ENCODE assay signal across 8 mouse cellular contexts in genomic region chr10:127255625-127256345, GRCm38 (mm10). TPM values are rescaled to one million over a fixed set of nuclear protein-coding genes. Genes with fewer than 3 reads are reported as not detected.
DNase-seq lines count a peak whose midpoint lies in the region; ATAC-seq and TF ChIP-seq lines count a peak whose summit lies in the region.
"Had no signal": no experiment of that assay in that cellular context is flagged by ENCODE, and none has a peak within 500 bp of the region (broad histone marks: within the 10 kb centered on the region; RNA-seq: fewer than 3 reads in every experiment).

No protein-coding gene starts in this region.

- intact Hi-C loops in gastrocnemius, adult 2 months (cut with DNase I): no loop called here

- no peaks in the 10 kb centered on the region for H3K4me1 ChIP-seq in intestine, embryonic 14.5 days (replicated peaks; ENCODE audit: control insufficient read depth, insufficient read depth, low read length)
- no peaks in the 10 kb centered on the region for H3K4me1 ChIP-seq in liver, embryonic 14.5 days (replicated peaks; ENCODE audit: control insufficient read depth in 2 of 2, insufficient read depth in 2 of 2, low read length in 1 of 2)

- no peaks in the 10 kb centered on the region for H3K36me3 ChIP-seq in intestine, embryonic 14.5 days (ENCODE audit: control insufficient read depth, insufficient read depth, low read length)
- H3K36me3 ChIP-seq in liver, embryonic 14.5 days (replicated peaks; ENCODE audit: control insufficient read depth, insufficient read depth, low read depth): no peaks in the 10 kb centered on the region

- H3K27me3 ChIP-seq in intestine, embryonic 14.5 days (replicated peaks; ENCODE audit: control insufficient read depth, insufficient read depth, low read length): no peaks in the 10 kb centered on the region
- no peaks in the 10 kb centered on the region; the same call in 1 of the 2 replicates for H3K27me3 ChIP-seq in liver, embryonic 14.5 days (ENCODE audit: control insufficient read depth, insufficient read depth, low read length)

- H3K4me2 ChIP-seq in intestine, embryonic 14.5 days (ENCODE audit: low read length): no peak overlapping the region
- no peak overlapping the region for H3K4me2 ChIP-seq in liver, embryonic 14.5 days (ENCODE audit: low read depth)

- TF ChIP-seq EP300 in liver, embryonic 14.5 days (IDR thresholded peaks at IDR 0.05; ENCODE audit: low read depth): no peak

- WGBS in intestine, embryonic 14.5 days: 18% methylated on average over 14 of the region's 14 CpGs
- WGBS in liver, embryonic 14.5 days (ENCODE audit: insufficient replicate concordance): 22% methylated on average over 14 of the region's 14 CpGs

- H3K4me3 ChIP-seq in gastrocnemius, adult 2 months: no peak overlapping the region
- H3K4me3 ChIP-seq in intestine, embryonic 14.5 days (ENCODE audit: low read depth, low read length): no peak overlapping the region
- H3K4me3 ChIP-seq in liver, embryonic 14.5 days (ENCODE audit: insufficient read depth in 1 of 2, low read depth in 2 of 2, low read length in 2 of 2): no peak overlapping the region

- DNase-seq in NIH3T3 (ENCODE audit: low read depth): peak; percentile 91
- DNase-seq in adrenal gland, postnatal 25 days: peak; percentile 59
- DNase-seq in gastrocnemius, adult 2 months: peak; percentile 64
- peak; percentile 88 for DNase-seq in intestine, embryonic 14.5 days (ENCODE audit: low spot score)
- peak in 2 of 3 experiments; percentile 28 to 33 for DNase-seq in liver, embryonic 14.5 days (ENCODE audit: low read depth in 3 of 3, low spot score in 3 of 3)
- DNase-seq in ovary, postnatal 36 days (ENCODE audit: low spot score): peak; percentile 65
- no peak for DNase-seq in layer of hippocampus, adult 8-10 months (ENCODE audit: low spot score in 2 of 2)

- peak; percentile 70 for ATAC-seq in intestine, embryonic 14.5 days (replicated peaks; ENCODE audit: low FRiP score, low TSS enrichment, low read depth)
- no peak for ATAC-seq in liver, embryonic 14.5 days (ENCODE audit: insufficient read depth)

- no peak overlapping the region for H3K9ac ChIP-seq in intestine, embryonic 14.5 days (ENCODE audit: low read length)
- no peak overlapping the region for H3K9ac ChIP-seq in liver, embryonic 14.5 days (replicated peaks)

- no peaks in the 10 kb centered on the region for H3K9me3 ChIP-seq in intestine, embryonic 14.5 days (ENCODE audit: control insufficient read depth, low read length)
- no peaks in the 10 kb centered on the region for H3K9me3 ChIP-seq in liver, embryonic 14.5 days (ENCODE audit: control insufficient read depth, low read length)

- TF ChIP-seq CTCF in gastrocnemius, adult 2 months (IDR thresholded peaks at IDR 0.05): peak; percentile 34
- TF ChIP-seq CTCF in liver, embryonic 14.5 days (IDR thresholded peaks at IDR 0.05; ENCODE audit: low read depth): no peak

- no peak overlapping the region for H3K27ac ChIP-seq in gastrocnemius, adult 2 months
- H3K27ac ChIP-seq in intestine, embryonic 14.5 days (ENCODE audit: low read depth): no peak overlapping the region
- H3K27ac ChIP-seq in liver, embryonic 14.5 days: no peak overlapping the region

RNA-seq across cellular contexts. Expression of gene Kif5a, which starts 7.4 kb away (rescaled TPM):
- 8.6 and 13.1 TPM in 2 replicates for total RNA-seq in adrenal gland, postnatal 25 days (2021)
- under 1 TPM; 0.10 to 0.20 TPM for total RNA-seq in gastrocnemius, adult 2 months (2021)
- polyA plus RNA-seq in intestine, embryonic 14.5 days (2014; fragmentation: Nextera tagmentation; extraction: Ambion mirVana): 9.2 and 10.6 TPM in 2 replicates
- polyA plus RNA-seq in liver, embryonic 14.5 days (2012; rRNA removed): 0.11 and 0.19 TPM in 2 replicates
- polyA plus RNA-seq in liver, embryonic 14.5 days (2014; fragmentation: Nextera tagmentation; extraction: Ambion mirVana): 0.01 and 0.03 TPM in 2 replicates
- total RNA-seq in layer of hippocampus, adult 8-10 months (2022): 100 to 1,000 TPM; 807 to 850 (median 831) TPM
- total RNA-seq: neutrophil, adult 5-6 weeks had no signal

RNA-seq across cellular contexts. Expression of gene Dctn2, which starts 10.4 kb away (rescaled TPM):
- total RNA-seq in adrenal gland, postnatal 25 days (2021): 159 and 197 TPM in 2 replicates
- 10 to 100 TPM; 91.3 to 98.3 TPM for total RNA-seq in gastrocnemius, adult 2 months (2021)
- polyA plus RNA-seq in intestine, embryonic 14.5 days (2014; fragmentation: Nextera tagmentation; extraction: Ambion mirVana): 157 and 166 TPM in 2 replicates
- polyA plus RNA-seq in liver, embryonic 14.5 days (2012; rRNA removed): 53.8 and 58.7 TPM in 2 replicates
- 59.2 and 64.7 TPM in 2 replicates for polyA plus RNA-seq in liver, embryonic 14.5 days (2014; fragmentation: Nextera tagmentation; extraction: Ambion mirVana)
- total RNA-seq in layer of hippocampus, adult 8-10 months (2022): 100 to 1,000 TPM; 260 to 271 (median 262) TPM

RNA-seq across cellular contexts. Expression of gene Mbd6, which starts 33.0 kb away (rescaled TPM):
- total RNA-seq in adrenal gland, postnatal 25 days (2021): 73.2 and 73.3 TPM in 2 replicates
- 10 to 100 TPM; 16.2 to 18.7 TPM for total RNA-seq in gastrocnemius, adult 2 months (2021)
- polyA plus RNA-seq in intestine, embryonic 14.5 days (2014; fragmentation: Nextera tagmentation; extraction: Ambion mirVana): 19.2 and 20.6 TPM in 2 replicates
- 9.7 and 11.0 TPM in 2 replicates for polyA plus RNA-seq in liver, embryonic 14.5 days (2012; rRNA removed)
- polyA plus RNA-seq in liver, embryonic 14.5 days (2014; fragmentation: Nextera tagmentation; extraction: Ambion mirVana): 5.6 and 6.2 TPM in 2 replicates
- total RNA-seq in layer of hippocampus, adult 8-10 months (2022): 10 to 100 TPM; 56.3 to 61.6 (median 56.8) TPM

RNA-seq across cellular contexts. Expression of gene Pip4k2c, which starts 44.4 kb away (rescaled TPM):
- total RNA-seq in adrenal gland, postnatal 25 days (2021): 38.4 and 48.8 TPM in 2 replicates
- total RNA-seq in gastrocnemius, adult 2 months (2021): 1 to 10 TPM; 7.6 to 7.9 TPM
- polyA plus RNA-seq in intestine, embryonic 14.5 days (2014; fragmentation: Nextera tagmentation; extraction: Ambion mirVana): 24.2 and 25.9 TPM in 2 replicates
- polyA plus RNA-seq in liver, embryonic 14.5 days (2012; rRNA removed): 28.2 and 31.2 TPM in 2 replicates
- polyA plus RNA-seq in liver, embryonic 14.5 days (2014; fragmentation: Nextera tagmentation; extraction: Ambion mirVana): 25.7 and 31.1 TPM in 2 replicates
- total RNA-seq in layer of hippocampus, adult 8-10 months (2022): 100 to 1,000 TPM in 1 of 4 experiments, 10 to 100 TPM in 3; 95.0 to 107 (median 98.9) TPM

RNA-seq across cellular contexts. Expression of gene Mars, which starts 55.8 kb away (rescaled TPM):
- 110 and 135 TPM in 2 replicates for total RNA-seq in adrenal gland, postnatal 25 days (2021)
- total RNA-seq in gastrocnemius, adult 2 months (2021): 10 to 100 TPM; 69.0 to 71.4 TPM
- 123 and 124 TPM in 2 replicates for polyA plus RNA-seq in intestine, embryonic 14.5 days (2014; fragmentation: Nextera tagmentation; extraction: Ambion mirVana)
- polyA plus RNA-seq in liver, embryonic 14.5 days (2012; rRNA removed): 53.6 and 63.4 TPM in 2 replicates
- polyA plus RNA-seq in liver, embryonic 14.5 days (2014; fragmentation: Nextera tagmentation; extraction: Ambion mirVana): 101 and 115 TPM in 2 replicates
- 10 to 100 TPM; 56.7 to 65.8 (median 63.9) TPM for total RNA-seq in layer of hippocampus, adult 8-10 months (2022)

Comparison
In these comparisons a context has a peak if more than half of its experiments do, and no peak if none do; other contexts are left out.
1. DNase-seq: peak in NIH3T3 (single experiment), adrenal gland, postnatal 25 days (single experiment), gastrocnemius, adult 2 months (single experiment), intestine, embryonic 14.5 days (single experiment), liver, embryonic 14.5 days (2 of 3) and ovary, postnatal 36 days (single experiment); none in layer of hippocampus, adult 8-10 months (0 of 2).
2. RNA of gene Kif5a, which starts 7.4 kb away (total RNA-seq): 807 to 850 TPM in layer of hippocampus, adult 8-10 months; 8.6 to 13.1 TPM in adrenal gland, postnatal 25 days and 0.10 to 0.20 TPM in gastrocnemius, adult 2 months; every median in the first group is over 10 times any median in the second.